Mouse (Mus musculus) ovary, adult 18-20 months (tissue): Measurements from ENCODE around the gene Zscan5b.
A peak's percentile ranks its signal among the peaks of the same experiment; 100 is the strongest.
"Not testable (repeated sequence)": the region's sequence is repeated elsewhere in the genome, so short reads cannot be mapped to it uniquely, and the experiment has no call there.

Experiments used
- DNase-seq: peaks from one replicate; pipeline ENCODE4 v3.0.0; 2022; ENCODE audit warnings: low spot score, mixed read lengths

Gene Zscan5b

DNA sequence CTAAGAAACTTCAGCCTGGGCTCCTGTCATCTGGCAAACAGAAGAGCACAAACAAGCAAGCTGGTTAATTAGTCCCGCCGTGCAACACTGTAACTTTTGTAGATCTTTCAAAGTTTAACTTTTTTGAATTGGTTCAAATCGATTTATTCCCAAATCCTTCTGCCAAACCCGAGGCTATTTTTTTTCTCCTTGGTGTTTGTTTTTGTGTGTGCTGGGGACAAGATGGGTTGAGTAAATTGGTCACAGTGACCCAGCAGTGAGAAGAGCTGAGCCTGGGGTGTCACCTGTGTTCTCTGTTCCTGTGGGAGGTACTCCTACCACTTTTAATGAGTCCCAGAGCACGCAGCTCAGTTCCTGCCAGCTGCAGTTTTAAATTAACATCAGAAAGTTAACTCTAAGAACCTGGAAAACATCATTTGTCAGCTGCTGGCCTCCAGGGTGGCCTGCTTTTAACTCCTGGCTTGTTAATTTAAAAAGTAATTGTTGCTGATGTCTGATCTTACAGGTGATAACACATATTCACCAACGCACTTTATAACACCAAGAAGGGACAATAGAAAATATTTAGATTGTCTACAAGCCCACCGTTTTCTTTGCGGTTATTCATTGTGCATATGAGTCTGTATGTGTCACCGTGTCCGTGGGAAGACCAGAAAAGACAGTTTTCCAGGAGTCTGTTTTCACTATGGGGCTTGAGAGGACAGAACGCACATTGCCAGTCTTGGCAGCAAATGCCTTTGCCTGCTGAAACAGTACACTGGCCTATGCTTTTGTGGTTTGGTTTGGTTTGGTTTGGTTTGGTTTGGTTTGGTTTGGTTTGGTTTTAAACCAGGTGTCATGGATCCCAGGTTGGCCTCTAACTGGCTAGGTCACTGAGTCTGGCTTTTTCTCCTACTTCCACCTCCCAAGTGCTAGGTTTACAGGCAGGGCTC lies 22.5 kb downstream of the Zscan5b start:
- DNase-seq = no peak

DNA sequence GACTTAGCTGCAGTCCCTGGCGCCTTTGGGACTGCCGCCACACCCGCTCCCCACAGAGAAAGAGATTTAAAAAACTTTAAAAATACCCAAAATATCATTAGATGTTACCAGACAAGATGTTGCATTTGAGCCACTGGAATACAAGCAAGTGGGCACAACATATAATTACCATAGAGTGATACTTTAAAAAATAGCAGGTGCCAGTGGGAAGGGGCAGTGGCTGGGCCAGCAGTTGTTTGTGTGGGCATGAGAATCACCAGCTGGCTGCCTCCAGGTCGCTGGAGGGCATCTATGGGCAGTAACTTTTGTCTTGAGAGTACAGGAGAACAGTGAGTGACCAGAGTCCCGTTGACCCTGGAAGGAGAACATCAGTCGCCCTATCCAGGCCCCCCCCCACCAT lies 30.3 kb downstream of the Zscan5b start, which contains the start of gene Epp13:
TSS of gene Epp13 (plus strand) at position 301 of the 400 bp plus-strand sequence.
- DNase-seq = no peak

DNA sequence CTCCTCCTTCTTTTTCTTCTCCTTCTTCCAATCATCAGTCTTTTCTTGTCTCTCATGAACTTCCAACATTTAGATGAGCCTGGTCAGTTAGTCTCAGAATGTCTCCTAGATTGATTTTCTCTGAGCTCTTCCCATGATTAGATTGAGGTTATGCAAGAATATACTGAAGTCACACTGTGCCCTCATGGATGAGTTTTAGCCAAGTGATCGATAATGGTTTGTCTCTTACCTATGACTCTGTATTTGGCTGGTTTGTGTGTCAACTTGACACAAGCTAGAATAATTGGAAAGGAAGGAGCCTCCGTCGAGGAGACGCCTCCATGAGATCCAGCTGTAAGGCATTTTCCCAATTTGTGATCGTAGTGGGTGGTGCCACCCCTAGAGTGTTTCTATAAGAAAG lies 32.4 kb downstream of the Zscan5b start:
- no peak for DNase-seq

DNA sequence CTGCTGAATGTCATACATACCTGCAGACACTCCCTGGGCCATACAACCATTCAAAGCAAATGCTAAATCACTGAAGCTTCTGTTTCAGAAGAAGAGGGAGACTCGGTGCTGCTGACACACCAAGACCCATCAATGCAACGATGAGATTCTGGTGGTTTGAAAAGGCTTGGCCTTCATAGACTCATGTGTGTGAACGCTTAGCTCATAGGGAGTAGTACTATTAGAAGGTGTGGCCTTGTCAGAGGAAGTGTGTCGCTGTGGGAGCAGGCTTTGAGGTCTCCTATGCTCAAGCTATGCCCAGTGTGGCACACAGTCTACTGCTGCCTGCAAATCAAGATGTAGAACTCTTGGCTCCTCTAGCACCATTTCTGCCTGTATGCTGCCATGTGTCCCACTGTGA lies 35.3 kb downstream of the Zscan5b start:
- no peak for DNase-seq

DNA sequence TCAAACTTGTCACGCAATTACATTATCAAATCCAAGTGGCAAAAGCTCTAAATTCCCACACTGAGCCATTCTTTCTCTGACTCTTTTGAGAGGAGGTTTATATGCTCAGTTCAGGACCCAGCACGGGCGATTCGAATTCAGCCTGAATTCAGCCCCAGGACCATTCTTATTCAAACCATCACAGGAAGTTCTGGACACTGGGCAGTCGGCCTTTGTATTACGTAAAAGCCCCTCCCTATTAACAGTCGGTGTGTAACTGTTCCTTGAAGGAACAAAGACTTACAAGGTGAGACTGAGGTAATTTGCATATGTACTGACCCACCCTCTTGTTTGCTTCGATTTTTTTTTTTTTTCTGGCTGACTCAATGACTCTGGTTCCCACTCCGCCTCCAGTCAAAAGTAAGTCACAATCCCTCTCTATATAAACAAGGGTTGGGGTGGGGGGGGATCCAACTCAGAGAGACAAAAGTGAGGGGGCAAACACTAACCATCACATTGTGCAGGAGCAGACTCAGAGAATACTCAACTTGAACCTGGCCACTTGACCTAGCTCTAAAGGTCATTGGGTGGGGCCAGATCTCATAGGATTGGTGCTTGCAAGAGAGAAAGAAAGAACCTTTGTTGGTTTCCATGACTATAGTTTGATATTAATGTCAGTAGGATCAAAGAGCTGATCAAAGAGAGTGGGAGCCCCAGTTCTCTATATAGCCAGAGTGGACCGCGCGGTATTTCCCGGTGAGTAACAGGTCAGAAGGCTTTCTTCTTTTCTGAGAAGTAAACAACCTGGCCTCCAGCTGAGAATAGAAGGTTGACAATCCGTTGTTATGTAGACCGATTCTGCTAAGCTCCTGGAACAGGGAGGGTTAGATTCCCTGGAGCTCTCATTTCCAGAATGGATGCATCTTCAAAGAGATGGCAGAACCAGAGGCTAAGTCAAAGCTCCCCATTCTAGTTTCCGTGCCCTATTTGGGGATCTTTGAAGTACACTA lies 36.4 kb downstream of the Zscan5b start:
- no peak for DNase-seq

DNA sequence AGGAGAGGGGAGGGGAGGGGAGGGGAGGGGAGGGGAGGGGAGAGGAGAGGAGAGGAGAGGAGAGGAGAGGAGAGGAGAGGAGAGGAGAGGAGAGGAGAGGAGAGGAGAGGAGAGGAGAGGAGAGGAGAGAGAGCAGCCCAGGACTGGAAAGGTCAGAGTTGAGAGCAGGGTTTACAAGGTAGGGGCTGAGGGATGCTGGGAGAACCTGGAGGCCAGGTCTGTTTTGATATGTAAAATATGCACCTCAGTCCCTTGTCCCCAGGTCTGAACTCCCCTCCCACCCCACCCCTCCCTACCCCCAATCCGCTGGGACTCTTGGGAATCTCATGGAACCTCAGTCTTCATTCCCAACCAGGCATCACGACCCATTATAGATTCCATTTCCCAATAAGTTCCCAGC lies 37.9 kb downstream of the Zscan5b start:
- DNase-seq = not testable (repeated sequence)

DNA sequence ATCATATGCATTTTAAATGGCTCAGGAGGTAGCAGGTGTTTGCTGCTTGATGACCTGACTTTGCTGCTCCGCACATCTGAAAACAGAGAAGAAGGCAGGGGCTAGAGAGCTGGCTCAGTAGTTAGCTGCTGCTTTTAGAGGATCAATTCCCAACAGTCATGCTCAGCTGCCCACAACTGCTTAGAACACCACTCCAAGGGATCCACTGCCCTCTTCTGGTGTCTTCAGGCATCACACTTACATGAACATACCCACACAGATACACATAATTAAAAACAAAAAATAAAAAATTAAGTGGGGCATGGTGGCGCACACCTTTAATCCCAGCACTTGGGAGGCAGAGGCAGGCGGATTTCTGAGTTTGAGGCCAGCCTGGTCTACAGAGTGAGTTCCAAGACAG lies 40.0 kb downstream of the Zscan5b start:
- no peak for DNase-seq

DNA sequence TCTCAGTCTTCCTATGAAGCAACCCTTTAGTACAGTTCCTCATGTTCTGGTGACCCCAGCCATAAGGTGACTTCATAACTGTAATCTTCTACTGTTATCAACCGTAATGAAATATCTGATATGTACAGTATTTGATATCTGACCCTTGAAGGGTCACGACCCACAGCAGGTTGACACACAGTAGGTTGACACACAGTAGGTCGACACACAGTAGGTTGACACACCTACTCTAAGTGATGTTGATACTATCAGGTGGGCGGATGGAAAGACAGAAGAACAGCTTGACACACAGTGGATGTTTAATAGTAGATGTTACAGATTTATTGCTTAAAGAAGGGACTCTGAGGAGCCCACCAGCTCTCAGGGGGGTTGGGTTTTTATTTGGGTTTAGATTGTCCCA lies 40.9 kb downstream of the Zscan5b start:
- no peak for DNase-seq

DNA sequence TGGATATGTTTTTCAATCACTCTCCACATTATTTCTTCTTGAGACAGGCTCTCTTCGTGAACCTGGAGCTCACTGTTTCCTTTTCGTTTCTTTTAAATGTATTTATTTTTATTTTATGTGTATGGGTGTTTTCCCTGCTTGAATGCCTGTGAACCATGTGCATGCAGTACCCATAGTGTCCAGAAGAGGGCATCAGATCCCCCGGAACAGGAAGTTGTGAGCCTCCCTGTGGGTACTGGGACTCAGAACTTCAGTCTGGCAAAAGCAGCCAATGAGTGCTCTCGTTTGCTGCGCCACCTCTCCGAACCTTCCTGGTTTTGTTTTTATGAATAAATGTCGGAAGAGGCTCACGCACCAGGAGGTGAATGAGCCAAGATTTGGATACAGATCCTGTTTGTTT lies 43.6 kb downstream of the Zscan5b start:
- no peak for DNase-seq

DNA sequence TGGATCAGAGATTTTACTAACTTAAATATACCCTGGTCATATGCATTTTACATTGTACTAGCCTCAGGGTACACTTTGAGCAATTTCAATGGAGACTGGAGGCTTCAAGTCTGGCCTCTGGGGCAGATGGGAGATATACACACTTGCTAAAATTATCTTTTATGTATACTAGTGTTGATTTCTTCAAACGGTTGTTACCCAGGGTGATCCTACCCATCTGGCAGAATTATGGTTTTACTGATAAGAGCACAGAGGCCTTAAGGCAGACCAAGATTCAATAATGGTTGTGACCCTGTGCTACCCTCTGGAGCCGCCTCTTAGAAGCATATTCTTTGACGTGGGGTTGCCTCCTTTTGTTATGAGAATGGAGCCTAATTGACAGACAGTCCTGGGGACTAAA lies 55.8 kb downstream of the Zscan5b start:
- no peak for DNase-seq

DNA sequence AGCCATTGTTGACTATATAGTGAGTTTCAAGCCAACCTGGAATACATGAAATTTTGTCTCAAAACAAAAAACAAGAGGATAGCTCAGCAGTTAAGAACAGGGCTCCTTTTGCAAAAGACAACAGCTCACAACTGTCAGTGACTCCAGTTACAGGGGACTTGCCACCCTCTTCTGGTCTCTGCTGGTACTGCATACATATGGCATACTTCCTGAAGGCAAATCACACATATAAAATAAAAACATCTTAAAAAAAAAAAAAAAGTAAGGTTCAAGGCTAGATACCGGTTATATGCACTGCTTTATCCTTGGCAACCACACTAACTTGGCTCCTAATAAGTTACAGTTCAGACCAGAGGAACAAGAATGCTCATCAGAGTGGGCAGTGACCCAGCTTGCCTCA lies 60.7 kb downstream of the Zscan5b start:
- peak; percentile 21 for DNase-seq

DNA sequence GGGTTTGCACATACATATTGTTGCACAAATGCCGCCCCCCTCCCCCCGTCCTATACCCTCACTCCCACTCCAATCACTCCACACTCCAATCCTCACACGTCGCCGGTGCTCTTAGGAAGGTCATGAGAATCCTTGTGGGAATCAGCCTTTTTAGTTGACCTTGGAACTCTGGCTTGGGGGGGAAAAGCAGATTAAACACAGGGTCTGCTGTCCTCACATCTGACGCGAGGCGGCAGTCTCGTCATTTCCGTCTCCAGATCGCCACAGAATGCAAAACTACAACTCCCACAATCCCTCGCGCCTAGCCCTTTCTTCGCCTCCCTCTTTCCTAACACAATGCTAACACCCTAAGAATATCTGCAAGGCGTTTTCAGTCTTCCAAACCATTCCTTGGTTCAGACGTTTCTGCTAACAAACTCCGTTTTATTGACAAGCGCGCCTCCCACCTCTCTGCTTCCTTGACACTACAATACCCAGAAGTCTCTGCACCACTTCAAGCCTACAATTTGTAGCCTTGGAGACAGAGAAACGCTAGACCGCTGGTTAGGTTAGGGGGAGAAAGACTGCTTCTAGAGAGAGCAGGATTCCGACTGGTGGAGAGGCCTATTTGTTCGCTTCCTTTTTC lies 61.5 kb downstream of the Zscan5b start:
- DNase-seq = peak; percentile 61

DNA sequence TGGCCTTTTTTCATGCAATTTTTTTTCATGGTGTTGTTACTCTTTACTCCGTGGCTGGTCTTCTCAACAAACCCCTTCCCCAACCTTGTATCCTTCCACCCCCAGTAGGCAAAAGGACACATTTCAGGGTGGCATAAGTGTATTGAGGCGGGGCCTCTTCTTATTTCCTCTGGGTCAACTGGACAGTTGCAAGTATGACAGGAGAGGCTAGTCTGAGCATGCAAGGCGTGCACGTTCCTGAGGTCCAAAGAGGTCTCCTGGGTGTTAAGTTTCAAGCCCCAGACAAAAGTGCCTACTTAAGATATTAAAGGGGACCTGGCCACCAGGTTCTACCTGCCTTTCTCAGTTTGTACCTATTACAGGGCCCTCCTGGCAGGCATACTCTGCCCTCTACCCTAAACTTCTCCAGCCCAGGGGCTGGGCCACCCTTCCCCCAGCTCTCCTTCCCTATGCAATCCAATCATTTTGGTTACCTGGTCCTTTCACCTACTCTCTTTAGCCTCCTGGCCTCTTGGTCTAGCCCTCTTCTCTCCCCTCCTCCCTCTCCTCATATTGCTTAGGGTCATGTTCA lies 62.4 kb downstream of the Zscan5b start:
- no peak for DNase-seq

DNA sequence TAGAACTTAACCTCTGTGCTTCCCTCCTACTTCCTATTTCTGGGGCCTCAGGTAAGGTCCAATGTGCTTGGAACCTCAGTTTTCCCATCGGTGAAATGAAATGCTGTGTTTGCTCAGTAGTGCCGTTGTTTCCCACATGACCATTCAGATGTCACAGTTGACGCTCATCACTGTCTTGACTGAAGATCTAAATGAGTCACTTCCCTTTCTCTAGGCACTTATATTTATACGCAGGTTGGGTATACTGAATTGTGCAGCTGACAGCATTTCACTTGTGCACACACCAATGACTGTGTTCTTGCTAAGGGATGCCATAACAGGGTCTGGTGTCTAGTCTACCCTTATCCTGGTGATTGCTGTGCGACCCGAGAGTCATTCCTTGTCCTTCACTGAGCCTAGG lies 63.3 kb downstream of the Zscan5b start:
- DNase-seq = no peak

DNA sequence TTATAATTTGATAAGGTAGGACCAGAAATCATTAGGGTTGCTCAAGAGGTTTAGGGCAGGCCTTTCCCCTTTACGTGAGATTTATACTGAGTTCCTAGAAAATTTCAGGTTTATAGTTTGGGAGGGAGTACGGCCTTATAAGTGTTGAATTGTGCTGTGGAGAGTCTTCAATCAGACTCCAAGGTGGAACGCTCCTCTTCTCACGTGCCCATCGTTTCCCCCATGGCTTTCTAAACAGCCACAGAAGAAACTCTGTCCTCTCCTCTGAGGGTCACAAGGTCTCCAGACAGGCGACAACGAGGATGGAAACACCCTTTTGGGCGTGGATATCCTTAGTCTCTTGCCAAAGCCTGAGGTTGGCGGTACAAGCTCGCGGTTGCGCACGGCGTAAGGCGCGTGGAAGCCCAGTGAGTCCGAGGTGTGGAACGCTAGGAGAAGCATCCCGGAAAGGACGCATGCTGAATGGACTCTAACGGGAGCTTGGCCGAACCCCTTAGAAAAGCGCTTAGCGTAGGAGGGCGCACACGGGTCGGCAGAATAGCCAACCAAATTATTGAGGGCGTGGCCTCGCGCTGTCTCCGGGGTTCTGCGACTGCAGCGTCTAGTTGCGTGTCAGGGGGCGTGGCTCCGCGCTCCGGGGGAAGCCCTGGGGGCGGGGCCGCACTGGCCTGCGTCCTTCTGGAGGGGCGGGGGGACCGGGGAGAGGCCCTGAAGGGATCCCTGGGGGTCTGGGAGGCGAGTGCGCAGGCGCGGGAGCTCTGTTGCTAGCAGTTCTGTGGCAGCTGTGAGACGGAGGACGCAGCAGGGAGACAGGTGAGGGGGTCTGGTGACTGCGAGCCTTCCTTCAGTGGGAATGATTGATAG lies 64.0 kb downstream of the Zscan5b start, which contains the start of gene Zfp667:
TSS of gene Zfp667 (plus strand) at position 738 of the 864 bp plus-strand sequence.
- DNase-seq = peak; percentile 98

DNA sequence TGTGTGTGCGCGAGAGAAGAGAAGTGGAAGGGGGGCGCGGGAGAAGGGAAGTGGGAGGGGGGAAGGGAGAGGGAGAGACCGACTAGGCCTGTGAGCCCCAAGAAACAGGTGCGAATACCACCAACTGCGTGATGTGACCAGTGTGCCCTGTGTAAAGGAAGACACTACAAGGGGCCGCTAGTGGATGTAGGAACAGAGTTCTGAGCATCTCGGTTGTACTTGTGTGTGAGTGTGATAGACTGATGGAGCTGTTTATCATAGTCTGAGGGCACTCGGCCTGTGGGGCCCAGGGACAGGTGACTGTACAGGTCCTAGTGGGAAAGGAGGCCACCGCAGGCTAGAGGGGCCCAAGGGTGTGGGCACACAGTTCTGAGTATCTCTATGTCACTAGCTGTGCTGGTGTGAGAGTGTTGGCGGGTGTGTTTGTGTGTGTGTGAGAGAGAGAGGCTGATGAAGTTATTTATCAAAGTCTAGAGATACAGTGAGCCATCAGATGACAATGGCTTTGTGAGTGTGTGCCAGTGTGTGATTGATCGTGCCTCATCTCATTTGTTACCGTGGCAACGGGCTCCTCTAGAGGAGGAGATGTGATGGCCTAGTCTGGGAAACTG lies 64.9 kb downstream of the Zscan5b start:
- no peak for DNase-seq
